Mouse (Mus musculus): ENCODE measurements at regions not wholly inside any gene's neighbourhood (a gene's known extent, or its start where the extent isn't known, plus 50 kb on each side); places are given as distances from the start of the nearest gene placed in this dataset.
"Not testable (repeated sequence)": the region's sequence is repeated elsewhere in the genome, so short reads cannot be mapped to it uniquely, and the experiment has no call there.

DNA sequence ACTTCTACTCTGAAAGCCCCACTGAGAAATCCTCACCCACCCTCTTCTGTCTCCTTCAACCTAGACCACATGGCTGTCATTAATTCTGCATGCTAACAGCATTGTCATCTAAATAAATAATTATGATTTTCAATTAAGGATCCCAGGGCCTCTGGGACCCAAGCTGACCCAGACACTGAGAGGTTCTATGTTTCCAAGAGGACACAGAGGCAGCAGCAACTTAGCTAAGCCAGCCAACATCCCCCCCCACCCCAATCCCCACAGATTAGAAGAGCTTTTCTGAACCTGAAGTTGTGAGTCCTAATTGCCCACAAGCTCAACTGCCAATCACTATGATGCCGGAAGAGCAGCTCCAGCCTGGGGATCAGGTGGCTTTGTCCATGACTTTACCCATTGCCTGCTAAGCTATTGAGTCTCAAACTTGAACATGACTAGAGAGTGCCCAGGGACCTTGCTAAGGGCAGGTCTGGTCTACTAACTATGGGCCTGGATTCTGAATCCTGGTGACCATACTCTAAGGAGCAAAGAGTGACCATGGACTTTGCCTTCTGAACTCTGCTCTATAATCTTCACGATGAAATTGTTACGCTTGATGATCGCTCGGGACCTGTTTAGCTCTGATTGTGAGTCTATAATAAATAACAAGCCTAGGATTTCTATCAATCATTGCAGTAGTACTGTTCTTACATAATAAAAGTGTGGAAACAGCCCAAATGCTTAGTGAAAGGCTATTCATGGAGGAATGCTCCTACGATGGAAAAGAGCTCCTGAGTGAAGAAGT, 115.4 kb downstream of the Dmrta2 start:
- H3K9ac ChIP-seq, result no peak overlapping the region
- no peak overlapping the region for H3K4me2 ChIP-seq
- no peak overlapping the region for H3K27ac ChIP-seq
- no peaks in the 10 kb centered on the region for H3K4me1 ChIP-seq
- ATAC-seq (ENCODE audit: low FRiP score), result no peak
- no peaks in the 10 kb centered on the region for H3K9me3 ChIP-seq
- 92% methylated on average over 6 of the region's 6 CpGs for WGBS
- no peaks in the 10 kb centered on the region for H3K27me3 ChIP-seq
- H3K36me3 ChIP-seq (replicated peaks), result no peaks in the 10 kb centered on the region
- H3K4me3 ChIP-seq (replicated peaks), result no peak overlapping the region

GRCm38 (mm10) chr4:110094541-110094940, 116.7 kb downstream of the Dmrta2 start:
- no peak for ATAC-seq (ENCODE audit: low FRiP score)
- no peaks in the 10 kb centered on the region for H3K9me3 ChIP-seq
- no peak overlapping the region for H3K4me2 ChIP-seq
- H3K27me3 ChIP-seq, result no peaks in the 10 kb centered on the region
- H3K4me3 ChIP-seq (replicated peaks), result no peak overlapping the region
- H3K9ac ChIP-seq, result no peak overlapping the region
- 88% methylated on average over 1 of the region's 1 CpGs for WGBS
- no peaks in the 10 kb centered on the region for H3K36me3 ChIP-seq (replicated peaks)
- no peak overlapping the region for H3K27ac ChIP-seq
- H3K4me1 ChIP-seq, result no peaks in the 10 kb centered on the region

GRCm38 (mm10) chr4:110095760-110096593, 118.1 kb downstream of the Dmrta2 start:
- ATAC-seq (ENCODE audit: low FRiP score), result no peak
- Histone ChIP-seq H3K27me3 (no peaks in the 10 kb centered on the region), H3K9me3 (no peaks in the 10 kb centered on the region), H3K9ac (no peak overlapping the region), H3K4me3 (replicated peaks) (no peak overlapping the region), H3K4me2 (no peak overlapping the region), H3K4me1 (no peaks in the 10 kb centered on the region), H3K27ac (no peak overlapping the region), H3K36me3 (replicated peaks) (no peaks in the 10 kb centered on the region)
- WGBS, result 81% methylated on average over 11 of the region's 11 CpGs

DNA sequence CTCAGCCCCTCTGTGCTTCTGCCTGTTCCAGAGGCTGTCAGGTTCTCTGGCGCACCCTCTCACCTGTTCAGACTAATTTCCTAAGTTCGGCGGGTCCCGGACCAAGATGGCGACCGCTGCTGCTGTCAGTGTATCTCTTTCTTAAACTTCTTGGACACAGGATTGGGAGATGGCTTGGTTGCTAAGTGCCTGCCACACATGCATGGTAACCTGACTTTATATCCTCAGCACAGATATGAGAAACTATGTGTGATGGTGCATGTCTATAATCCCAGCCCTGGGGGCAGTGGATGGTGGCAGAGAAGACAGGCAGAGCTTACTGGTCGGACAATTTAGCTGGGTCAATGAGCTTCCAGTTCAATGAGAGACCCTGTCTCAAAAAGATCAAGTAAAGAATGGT, 126.3 kb downstream of the Dmrta2 start:
- WGBS, result 92% methylated on average over 7 of the region's 7 CpGs
- not testable (repeated sequence) for H3K4me2 ChIP-seq; H3K36me3 ChIP-seq (replicated peaks); H3K9me3 ChIP-seq; ATAC-seq (ENCODE audit: low FRiP score); H3K27ac ChIP-seq; H3K9ac ChIP-seq; H3K27me3 ChIP-seq; H3K4me3 ChIP-seq (replicated peaks); H3K4me1 ChIP-seq

GRCm38 (mm10) chr4:110106620-110107243, 128.9 kb downstream of the Dmrta2 start:
- Histone ChIP-seq H3K4me2 (no peak overlapping the region), H3K27me3 (no peaks in the 10 kb centered on the region), H3K4me1 (no peaks in the 10 kb centered on the region), H3K9ac (no peak overlapping the region), H3K27ac (no peak overlapping the region), H3K4me3 (replicated peaks) (no peak overlapping the region), H3K36me3 (replicated peaks) (no peaks in the 10 kb centered on the region), H3K9me3 (no peaks in the 10 kb centered on the region)
- no peak for ATAC-seq (ENCODE audit: low FRiP score)
- 83% methylated on average over 7 of the region's 7 CpGs for WGBS

DNA sequence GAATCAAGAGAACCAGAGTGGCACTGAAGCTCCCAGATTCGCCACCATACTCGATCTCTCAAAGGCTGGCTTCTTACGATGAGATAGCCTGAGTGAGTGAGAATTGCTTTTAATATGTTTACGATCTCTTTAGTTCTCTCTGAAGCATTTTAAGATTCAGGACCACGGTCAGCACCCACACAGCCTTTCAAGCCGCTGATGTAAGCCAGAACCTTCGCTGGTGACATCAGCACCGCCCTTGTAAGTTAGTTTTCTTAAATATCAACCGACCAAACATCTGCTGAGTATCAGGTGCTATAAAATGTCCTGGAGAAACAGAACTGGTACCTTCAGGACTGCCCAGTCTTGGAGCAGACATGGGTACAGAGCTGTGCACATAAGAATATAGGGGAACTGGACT, 141.6 kb downstream of the Dmrta2 start:
- WGBS, result 42% methylated on average over 9 of the region's 9 CpGs
- peaks cover 10% of the 10 kb centered on the region for H3K4me1 ChIP-seq
- no peaks in the 10 kb centered on the region for H3K9me3 ChIP-seq
- no peak for ATAC-seq (ENCODE audit: low FRiP score)
- no peaks in the 10 kb centered on the region for H3K27me3 ChIP-seq
- H3K27ac ChIP-seq, result no peak overlapping the region
- H3K4me2 ChIP-seq, result no peak overlapping the region
- no peak overlapping the region for H3K4me3 ChIP-seq (replicated peaks)
- H3K36me3 ChIP-seq (replicated peaks), result no peaks in the 10 kb centered on the region
- H3K9ac ChIP-seq, result no peak overlapping the region

DNA sequence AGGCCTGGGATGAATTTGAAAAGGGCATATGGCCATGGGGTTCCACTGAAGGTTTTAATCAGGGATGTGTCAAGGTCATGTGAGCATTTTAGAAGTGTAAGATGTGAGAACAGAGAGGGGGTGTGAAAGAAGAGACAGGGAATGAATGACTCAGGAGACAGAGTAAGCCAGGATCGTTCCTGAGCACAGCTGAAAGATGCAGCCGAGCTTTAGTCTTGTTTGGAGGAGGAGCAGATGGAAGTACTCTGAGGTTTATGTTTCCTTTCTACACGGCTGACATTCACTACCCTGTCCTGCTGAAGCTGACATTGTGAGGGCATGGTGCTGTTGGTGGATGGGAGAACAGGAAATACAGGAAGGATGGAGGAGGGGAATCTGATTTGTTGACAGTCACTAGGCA, 142.0 kb downstream of the Dmrta2 start:
- H3K4me3 ChIP-seq (replicated peaks), result no peak overlapping the region
- peaks cover 10% of the 10 kb centered on the region for H3K4me1 ChIP-seq
- H3K36me3 ChIP-seq (replicated peaks), result no peaks in the 10 kb centered on the region
- H3K27ac ChIP-seq, result no peak overlapping the region
- 57% methylated on average over 3 of the region's 3 CpGs for WGBS
- no peak overlapping the region for H3K9ac ChIP-seq
- 0 out of 2 replicates have a peak, but pooled peaks cover under 1% of the 10 kb centered on the region for H3K27me3 ChIP-seq
- ATAC-seq (ENCODE audit: low FRiP score), result no peak
- no peak overlapping the region for H3K4me2 ChIP-seq
- H3K9me3 ChIP-seq, result no peaks in the 10 kb centered on the region

DNA sequence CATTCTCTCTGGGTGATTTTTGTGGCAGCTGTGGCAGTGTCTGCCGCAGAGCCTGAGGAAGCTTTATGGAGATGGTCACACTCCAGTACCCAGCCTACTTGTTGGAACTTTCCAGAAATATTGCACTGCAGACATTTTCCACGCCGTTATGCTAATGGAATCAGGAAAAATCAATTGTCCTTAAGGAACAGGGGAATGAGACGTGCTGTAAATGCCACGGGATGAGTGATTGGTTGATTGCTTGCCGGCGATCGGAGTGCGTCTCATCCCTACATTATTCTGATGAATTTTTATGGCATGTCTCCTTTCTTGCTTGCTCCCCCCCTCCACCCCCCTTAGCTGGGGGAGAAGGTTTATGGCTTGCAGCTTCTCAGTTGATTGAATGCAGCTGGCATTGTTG, 142.9 kb downstream of the Dmrta2 start:
- Histone ChIP-seq H3K4me3 (replicated peaks) (no peak overlapping the region), H3K27ac (peak overlapping the region; percentile 37; the same call in 1 of the 2 replicates), H3K27me3 (0 out of 2 replicates have a peak, but pooled peaks cover 3% of the 10 kb centered on the region), H3K9ac (no peak overlapping the region), H3K4me1 (peaks cover 10% of the 10 kb centered on the region), H3K4me2 (no peak overlapping the region), H3K9me3 (no peaks in the 10 kb centered on the region), H3K36me3 (replicated peaks) (no peaks in the 10 kb centered on the region)
- ATAC-seq (ENCODE audit: low FRiP score), result peak; percentile 45
- WGBS, result 75% methylated on average over 9 of the region's 9 CpGs

GRCm38 (mm10) chr4:110121447-110121846, 143.6 kb downstream of the Dmrta2 start:
- 51% methylated on average over 5 of the region's 5 CpGs for WGBS
- H3K4me1 ChIP-seq, result peaks cover 10% of the 10 kb centered on the region
- H3K4me3 ChIP-seq (replicated peaks), result no peak overlapping the region
- H3K9ac ChIP-seq, result no peak overlapping the region
- no peak for ATAC-seq (ENCODE audit: low FRiP score)
- H3K4me2 ChIP-seq, result no peak overlapping the region
- no peaks in the 10 kb centered on the region for H3K36me3 ChIP-seq (replicated peaks)
- peak overlapping the region; percentile 47; the same call in 1 of the 2 replicates for H3K27ac ChIP-seq
- H3K27me3 ChIP-seq, result 0 out of 2 replicates have a peak, but pooled peaks cover 3% of the 10 kb centered on the region
- no peaks in the 10 kb centered on the region for H3K9me3 ChIP-seq

GRCm38 (mm10) chr4:110125067-110125784, 147.4 kb downstream of the Dmrta2 start:
- 41% methylated on average over 6 of the region's 6 CpGs for WGBS
- Histone ChIP-seq H3K9ac (no peak overlapping the region), H3K27me3 (0 out of 2 replicates have a peak, but pooled peaks cover 3% of the 10 kb centered on the region), H3K4me2 (no peak overlapping the region), H3K4me3 (replicated peaks) (no peak overlapping the region), H3K36me3 (replicated peaks) (no peaks in the 10 kb centered on the region), H3K4me1 (peaks cover 17% of the 10 kb centered on the region), H3K27ac (no peak overlapping the region), H3K9me3 (no peaks in the 10 kb centered on the region)
- no peak for ATAC-seq (ENCODE audit: low FRiP score)

GRCm38 (mm10) chr4:110127941-110128520, 150.2 kb downstream of the Dmrta2 start:
- Histone ChIP-seq H3K9me3 (no peaks in the 10 kb centered on the region), H3K36me3 (replicated peaks) (no peaks in the 10 kb centered on the region), H3K4me1 (peaks cover 7% of the 10 kb centered on the region), H3K4me3 (replicated peaks) (no peak overlapping the region), H3K9ac (no peak overlapping the region), H3K27me3 (0 out of 2 replicates have a peak, but pooled peaks cover 3% of the 10 kb centered on the region), H3K4me2 (no peak overlapping the region), H3K27ac (no peak overlapping the region)
- ATAC-seq (ENCODE audit: low FRiP score), result no peak
- 83% methylated on average over 3 of the region's 3 CpGs for WGBS

All from forebrain, embryonic 12.5 days (tissue).